Mouse (Mus musculus) lung, embryonic 14.5 days (tissue): ENCODE measurements at regions not wholly inside any gene's neighbourhood (a gene's known extent, or its start where the extent isn't known, plus 50 kb on each side); places are given as distances from the start of the nearest gene placed in this dataset.

Source experiments
- ATAC-seq: fragments of 200-750 bp; cut with Nextera tagmentation; 2 replicates; pipeline ENCODE4 v1.8.0; 2017; ENCODE audit warnings: mild to moderate bottlenecking, moderate TSS enrichment, moderate library complexity; ENCODE audit not compliant: insufficient read depth
- DNase-seq: peaks from one replicate; pipeline ENCODE4 v3.0.0-alpha.2; 2015
- H3K27ac ChIP-seq: fragments of 300-500 bp; sonication (generic); 2 replicates; pipeline ENCODE4 v1.5.1; 2014; ENCODE audit warnings: low read depth, mild to moderate bottlenecking, moderate library complexity
- H3K27me3 ChIP-seq: fragments of 300-500 bp; sonication (generic); 2 replicates; pipeline ENCODE4 v1.6.1; 2014; ENCODE audit warnings: low read length, control low read depth; ENCODE audit not compliant: insufficient read depth
- H3K36me3 ChIP-seq: fragments of 300-500 bp; sonication (generic); 2 replicates; pipeline ENCODE4 v1.6.1; 2014; ENCODE audit warnings: control low read depth; ENCODE audit not compliant: insufficient read depth
- H3K4me1 ChIP-seq: fragments of 300-500 bp; sonication (generic); 2 replicates; pipeline ENCODE4 v1.6.1; 2014; ENCODE audit warnings: antibody characterized with exemption, control low read depth; ENCODE audit not compliant: insufficient read depth
- H3K4me2 ChIP-seq: fragments of 300-500 bp; sonication (generic); 2 replicates; pipeline ENCODE4 v1.6.1; 2014; ENCODE audit warnings: mild to moderate bottlenecking
- H3K4me3 ChIP-seq: fragments of 300-500 bp; sonication (generic); 2 replicates; pipeline ENCODE4 v1.5.1; 2014; ENCODE audit warnings: low read depth, low read length
- H3K9ac ChIP-seq: fragments of 300-500 bp; sonication (generic); 2 replicates; pipeline ENCODE4 v1.6.1; 2014
- H3K9me3 ChIP-seq: fragments of 300-500 bp; sonication (generic); 2 replicates; pipeline ENCODE4 v1.6.1; 2016; ENCODE audit warnings: low read depth, low read length, control low read depth
- CTCF ChIP-seq: IDR thresholded peaks from 2 replicates; pipeline ENCODE4 v1.5.1; 2016; ENCODE audit warnings: antibody characterized with exemption, low read depth
- WGBS: fragments of 180-500 bp; shearing (Covaris S2); extraction: QIAGEN DNeasy Blood & Tissue Kit; methylation state at CpG from one replicate; pipeline ENCODE4 v1.1.7; 2014; 5-methylcytosine and 5-hydroxymethylcytosine counted together

DNA sequence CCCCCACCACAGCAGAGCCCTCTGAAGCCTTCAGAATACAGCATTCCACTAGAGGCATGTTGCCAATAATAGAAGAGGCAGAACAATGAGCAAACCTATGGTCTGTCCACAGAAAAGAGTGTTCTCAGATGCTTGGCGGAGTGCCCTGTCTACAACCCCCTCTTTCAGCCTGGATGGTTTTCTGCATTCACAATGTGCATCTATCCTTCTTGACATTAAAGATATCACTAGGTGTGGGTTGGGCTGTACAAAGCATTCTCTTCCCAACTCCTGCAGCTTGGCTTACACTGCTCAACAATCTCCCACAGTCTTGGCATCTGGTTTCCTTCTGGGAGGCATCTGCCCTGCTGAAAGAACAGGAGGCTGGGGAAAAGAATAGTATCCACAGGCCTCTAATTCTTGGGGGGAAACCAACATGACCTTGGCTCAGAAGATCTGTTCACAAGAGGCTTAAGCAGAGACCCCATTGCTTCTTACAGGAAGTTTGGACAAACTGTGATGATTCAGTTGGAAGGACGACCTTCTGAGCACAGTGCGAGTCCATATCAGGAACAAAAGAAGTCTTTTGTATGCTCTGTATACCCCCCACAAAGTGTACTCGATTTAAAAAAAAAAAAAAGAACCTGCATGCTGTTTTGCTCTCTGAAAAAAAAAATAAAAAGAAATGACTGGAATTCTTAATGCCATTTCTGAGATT is 296.9 kb upstream of the Frg1 start:
- Histone ChIP-seq H3K4me1 (no peaks in the 10 kb centered on the region), H3K9ac (no peak overlapping the region), H3K4me3 (no peak overlapping the region), H3K9me3 (no peaks in the 10 kb centered on the region), H3K36me3 (no peaks in the 10 kb centered on the region), H3K27me3 (no peaks in the 10 kb centered on the region), H3K4me2 (no peak overlapping the region), H3K27ac (no peak overlapping the region)
- peak; percentile 76; the same call in 1 of the 2 replicates for ATAC-seq
- WGBS: 57% methylated on average over 4 of the region's 4 CpGs
- DNase-seq: peak; percentile 46
- no peak for TF ChIP-seq CTCF

DNA sequence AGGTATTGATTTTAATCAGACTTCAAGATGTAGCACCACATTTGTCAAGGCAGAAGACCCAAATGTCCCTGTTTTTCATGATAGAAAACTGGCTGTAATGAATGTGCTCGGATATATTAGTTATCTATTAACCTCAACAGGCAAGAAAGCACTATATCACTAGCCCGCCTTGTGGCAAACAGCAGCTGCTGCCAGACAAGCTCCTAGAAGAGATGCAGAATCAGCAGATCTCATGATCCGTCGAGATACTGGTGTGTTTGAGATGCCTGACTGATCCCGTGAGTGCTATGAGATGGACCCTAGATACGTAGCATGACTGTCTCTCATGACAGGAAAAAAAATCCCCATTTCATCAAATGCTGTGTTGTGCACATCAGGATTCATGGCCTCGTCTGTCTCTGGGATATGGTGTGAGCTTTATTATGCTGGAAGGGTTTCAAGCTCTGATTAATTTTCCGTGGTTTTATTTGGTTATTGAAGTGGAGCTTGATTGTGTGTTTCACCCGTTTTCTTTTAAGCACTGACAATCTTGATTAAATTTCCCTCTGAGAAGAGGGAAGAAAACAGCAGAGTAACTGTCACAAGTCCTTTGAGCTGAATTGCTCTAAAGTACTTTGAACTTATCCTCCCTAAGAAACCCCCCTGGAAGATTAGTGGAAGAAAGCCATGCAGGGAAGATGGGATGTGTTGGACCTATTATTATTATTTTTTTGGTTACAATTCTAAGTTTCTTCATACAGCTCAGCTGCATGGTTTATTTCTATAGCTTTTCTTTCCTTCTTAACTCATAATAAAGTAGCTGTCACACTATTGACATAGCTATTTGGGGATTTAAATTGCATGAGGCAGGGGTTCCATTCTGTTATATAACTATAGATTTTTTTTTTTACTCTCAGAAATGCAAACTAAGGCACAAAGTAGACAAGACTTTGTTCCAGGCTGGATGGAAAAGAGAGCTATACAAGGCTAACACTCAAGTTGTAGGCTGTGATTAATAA is 287.4 kb upstream of the Frg1 start:
- Histone ChIP-seq H3K36me3 (no peaks in the 10 kb centered on the region), H3K27me3 (no peaks in the 10 kb centered on the region), H3K9ac (no peak overlapping the region), H3K4me2 (no peak overlapping the region), H3K27ac (no peak overlapping the region), H3K9me3 (no peaks in the 10 kb centered on the region), H3K4me3 (no peak overlapping the region), H3K4me1 (no peaks in the 10 kb centered on the region)
- no peak for TF ChIP-seq CTCF
- DNase-seq: no peak
- WGBS: 39% methylated on average over 9 of the region's 9 CpGs
- ATAC-seq: no peak
